Mouse (Mus musculus): Measurements from ENCODE around the gene Palm2. TPM values are rescaled to one million over a fixed set of nuclear protein-coding genes. Genes with fewer than 3 reads are reported as not detected.

The Palm2 gene
- polyA plus RNA-seq, 1 experiment from 2014 or later: 2.7 TPM

DNA sequence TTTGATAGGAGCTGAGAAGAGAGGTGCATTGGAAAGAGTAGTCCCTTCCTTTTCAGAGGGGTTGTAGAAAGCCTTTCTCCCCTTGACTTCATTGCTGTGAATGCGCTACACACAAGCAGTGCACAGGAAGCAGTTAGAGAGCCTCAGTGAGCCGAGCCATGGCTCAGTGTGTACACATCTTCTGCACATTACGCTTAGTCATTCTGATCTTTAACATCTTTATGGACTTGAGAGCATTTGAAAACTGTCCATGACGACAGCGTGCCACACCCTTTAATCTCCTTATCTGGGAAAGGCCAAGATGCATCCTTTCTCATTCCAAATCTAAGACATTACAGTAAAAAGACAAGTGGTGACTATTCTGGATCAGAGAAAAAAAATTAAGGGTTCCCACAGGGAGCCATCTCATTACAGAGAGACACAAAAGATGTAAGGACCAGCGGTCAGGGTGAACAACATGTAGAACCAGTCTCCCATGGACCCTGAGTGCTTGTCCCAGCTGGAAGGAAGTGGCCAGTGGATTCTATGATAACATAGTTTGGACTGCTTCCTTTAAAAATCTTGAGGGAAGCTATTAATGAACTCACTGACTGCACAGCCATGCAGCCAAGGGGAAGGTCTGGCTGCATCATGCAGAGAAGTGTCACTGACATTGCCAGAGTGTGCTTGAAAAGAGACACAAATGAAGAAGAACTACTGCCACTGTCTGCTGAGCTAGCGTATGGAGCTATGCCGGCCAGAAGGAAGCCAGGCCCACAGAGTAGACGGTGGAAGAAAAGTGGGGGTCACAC is 91.4 kb downstream of the Palm2 start:
- no peaks in the 10 kb centered on the region for H3K4me1 ChIP-seq (ENCODE audit: control insufficient read depth, insufficient read depth, low read length)
- no peaks in the 10 kb centered on the region for H3K27me3 ChIP-seq (replicated peaks; ENCODE audit: control insufficient read depth, insufficient read depth, low read length)
- no peak overlapping the region for H3K9ac ChIP-seq (ENCODE audit: low read depth, low read length)
- no peaks in the 10 kb centered on the region for H3K9me3 ChIP-seq (ENCODE audit: control insufficient read depth, low read length)
- 71% methylated on average over 9 of the region's 9 CpGs for WGBS
- H3K27ac ChIP-seq (ENCODE audit: low read length): no peak overlapping the region
- no peak overlapping the region for H3K4me2 ChIP-seq (ENCODE audit: low read depth, low read length)
- no peaks in the 10 kb centered on the region for H3K36me3 ChIP-seq (ENCODE audit: control insufficient read depth, insufficient read depth, low read length)
- H3K4me3 ChIP-seq (ENCODE audit: low read length): no peak overlapping the region
- no peak for ATAC-seq

GRCm38 (mm10) chr4:57528296-57528695 is 94.2 kb downstream of the Palm2 start:
- Histone ChIP-seq H3K27ac (ENCODE audit: low read length) (no peak overlapping the region), H3K9ac (ENCODE audit: low read depth, low read length) (no peak overlapping the region), H3K4me3 (ENCODE audit: low read length) (no peak overlapping the region), H3K4me2 (ENCODE audit: low read depth, low read length) (no peak overlapping the region), H3K36me3 (ENCODE audit: control insufficient read depth, insufficient read depth, low read length) (no peaks in the 10 kb centered on the region), H3K27me3 (replicated peaks; ENCODE audit: control insufficient read depth, insufficient read depth, low read length) (no peaks in the 10 kb centered on the region), H3K9me3 (ENCODE audit: control insufficient read depth, low read length) (no peaks in the 10 kb centered on the region), H3K4me1 (ENCODE audit: control insufficient read depth, insufficient read depth, low read length) (no peaks in the 10 kb centered on the region)
- ATAC-seq: no peak

GRCm38 (mm10) chr4:57533686-57534085 is 99.6 kb downstream of the Palm2 start:
- H3K36me3 ChIP-seq (ENCODE audit: control insufficient read depth, insufficient read depth, low read length): no peaks in the 10 kb centered on the region
- H3K27me3 ChIP-seq (replicated peaks; ENCODE audit: control insufficient read depth, insufficient read depth, low read length): no peaks in the 10 kb centered on the region
- H3K4me3 ChIP-seq (ENCODE audit: low read length): no peak overlapping the region
- H3K27ac ChIP-seq (ENCODE audit: low read length): no peak overlapping the region
- WGBS: 68% methylated on average over 6 of the region's 6 CpGs
- no peak for ATAC-seq
- H3K4me2 ChIP-seq (ENCODE audit: low read depth, low read length): no peak overlapping the region
- no peak overlapping the region for H3K9ac ChIP-seq (ENCODE audit: low read depth, low read length)
- H3K9me3 ChIP-seq (ENCODE audit: control insufficient read depth, low read length): no peaks in the 10 kb centered on the region
- peaks cover 7% of the 10 kb centered on the region for H3K4me1 ChIP-seq (ENCODE audit: control insufficient read depth, insufficient read depth, low read length)

DNA sequence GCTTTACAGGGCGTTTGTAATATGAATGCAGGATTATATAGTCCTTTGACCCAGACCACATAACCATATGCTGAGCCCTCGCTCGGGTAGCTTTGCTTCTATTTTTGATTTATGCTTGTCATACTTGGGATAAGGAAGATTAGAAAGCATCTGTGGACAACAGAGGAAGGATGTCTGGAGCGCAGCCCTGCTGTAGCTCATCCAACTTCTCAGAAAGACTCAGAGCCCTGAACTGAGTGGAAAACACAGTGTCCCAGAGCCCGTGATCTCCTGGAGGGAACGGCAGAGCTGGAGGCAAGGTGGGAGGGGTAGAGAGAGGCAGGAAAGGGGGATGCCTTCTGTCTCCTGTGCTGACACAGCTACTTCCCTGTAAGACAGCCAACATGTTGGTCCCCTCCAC is 100.2 kb downstream of the Palm2 start:
- WGBS: 52% methylated on average over 6 of the region's 6 CpGs
- H3K27ac ChIP-seq (ENCODE audit: low read length): no peak overlapping the region
- ATAC-seq: no peak

GRCm38 (mm10) chr4:57535087-57535486 is 101.0 kb downstream of the Palm2 start:
- Histone ChIP-seq H3K27me3 (replicated peaks; ENCODE audit: control insufficient read depth, insufficient read depth, low read length) (no peaks in the 10 kb centered on the region), H3K27ac (ENCODE audit: low read length) (no peak overlapping the region), H3K4me2 (ENCODE audit: low read depth, low read length) (no peak overlapping the region), H3K9me3 (ENCODE audit: control insufficient read depth, low read length) (no peaks in the 10 kb centered on the region), H3K9ac (ENCODE audit: low read depth, low read length) (no peak overlapping the region), H3K36me3 (ENCODE audit: control insufficient read depth, insufficient read depth, low read length) (no peaks in the 10 kb centered on the region), H3K4me3 (ENCODE audit: low read length) (no peak overlapping the region), H3K4me1 (ENCODE audit: control insufficient read depth, insufficient read depth, low read length) (peaks cover 7% of the 10 kb centered on the region)
- WGBS: 81% methylated on average over 4 of the region's 4 CpGs
- ATAC-seq: no peak

More for the DNA sequence above, 100.2 kb downstream of the Palm2 start:
- Histone ChIP-seq H3K9ac (ENCODE audit: low read depth, low read length) (no peak overlapping the region), H3K36me3 (ENCODE audit: control insufficient read depth, insufficient read depth, low read length) (no peaks in the 10 kb centered on the region), H3K4me1 (ENCODE audit: control insufficient read depth, insufficient read depth, low read length) (peaks cover 7% of the 10 kb centered on the region), H3K27me3 (replicated peaks; ENCODE audit: control insufficient read depth, insufficient read depth, low read length) (no peaks in the 10 kb centered on the region), H3K9me3 (ENCODE audit: control insufficient read depth, low read length) (no peaks in the 10 kb centered on the region), H3K4me3 (ENCODE audit: low read length) (no peak overlapping the region), H3K4me2 (ENCODE audit: low read depth, low read length) (no peak overlapping the region)

GRCm38 (mm10) chr4:57538029-57538688 is 104.1 kb downstream of the Palm2 start:
- Histone ChIP-seq H3K4me2 (ENCODE audit: low read depth, low read length) (no peak overlapping the region), H3K9ac (ENCODE audit: low read depth, low read length) (no peak overlapping the region), H3K27me3 (replicated peaks; ENCODE audit: control insufficient read depth, insufficient read depth, low read length) (no peaks in the 10 kb centered on the region), H3K4me1 (ENCODE audit: control insufficient read depth, insufficient read depth, low read length) (peaks cover 7% of the 10 kb centered on the region), H3K27ac (ENCODE audit: low read length) (peak overlapping the region; percentile 69), H3K4me3 (ENCODE audit: low read length) (no peak overlapping the region), H3K9me3 (ENCODE audit: control insufficient read depth, low read length) (no peaks in the 10 kb centered on the region), H3K36me3 (ENCODE audit: control insufficient read depth, insufficient read depth, low read length) (no peaks in the 10 kb centered on the region)
- ATAC-seq: peak; percentile 64
- WGBS: 19% methylated on average over 4 of the region's 4 CpGs

- 0 out of 2 replicates have a peak overlapping the region, but pooled peaks have one; percentile 40 for H3K9ac ChIP-seq (ENCODE audit: low read depth, low read length)
- peak; percentile 83 for ATAC-seq
Measured at GRCm38 (mm10) chr4:57543692-57544256, 109.7 kb downstream of the Palm2 start.

GRCm38 (mm10) chr4:57547785-57548184 is 113.7 kb downstream of the Palm2 start:
- H3K36me3 ChIP-seq (ENCODE audit: control insufficient read depth, insufficient read depth, low read length): no peaks in the 10 kb centered on the region
- H3K4me3 ChIP-seq (ENCODE audit: low read length): no peak overlapping the region
- no peak for ATAC-seq
- H3K4me1 ChIP-seq (ENCODE audit: control insufficient read depth, insufficient read depth, low read length): peaks cover 3% of the 10 kb centered on the region; the same call in 1 of the 2 replicates
- no peaks in the 10 kb centered on the region for H3K27me3 ChIP-seq (replicated peaks; ENCODE audit: control insufficient read depth, insufficient read depth, low read length)
- no peaks in the 10 kb centered on the region for H3K9me3 ChIP-seq (ENCODE audit: control insufficient read depth, low read length)
- H3K27ac ChIP-seq (ENCODE audit: low read length): no peak overlapping the region
- no peak overlapping the region for H3K9ac ChIP-seq (ENCODE audit: low read depth, low read length)
- 61% methylated on average over 7 of the region's 7 CpGs for whole genome bisulfite sequencing
- no peak overlapping the region for H3K4me2 ChIP-seq (ENCODE audit: low read depth, low read length)

More at GRCm38 (mm10) chr4:57543692-57544256, 109.7 kb downstream of the Palm2 start:
- Histone ChIP-seq H3K27ac (ENCODE audit: low read length) (peak overlapping the region; percentile 49), H3K9me3 (ENCODE audit: control insufficient read depth, low read length) (no peaks in the 10 kb centered on the region), H3K36me3 (ENCODE audit: control insufficient read depth, insufficient read depth, low read length) (no peaks in the 10 kb centered on the region), H3K4me1 (ENCODE audit: control insufficient read depth, insufficient read depth, low read length) (no peaks in the 10 kb centered on the region), H3K27me3 (replicated peaks; ENCODE audit: control insufficient read depth, insufficient read depth, low read length) (no peaks in the 10 kb centered on the region), H3K4me2 (ENCODE audit: low read depth, low read length) (peak overlapping the region; percentile 30; the same call in 1 of the 2 replicates), H3K4me3 (ENCODE audit: low read length) (no peak overlapping the region)
- WGBS: 6% methylated on average over 6 of the region's 6 CpGs

DNA sequence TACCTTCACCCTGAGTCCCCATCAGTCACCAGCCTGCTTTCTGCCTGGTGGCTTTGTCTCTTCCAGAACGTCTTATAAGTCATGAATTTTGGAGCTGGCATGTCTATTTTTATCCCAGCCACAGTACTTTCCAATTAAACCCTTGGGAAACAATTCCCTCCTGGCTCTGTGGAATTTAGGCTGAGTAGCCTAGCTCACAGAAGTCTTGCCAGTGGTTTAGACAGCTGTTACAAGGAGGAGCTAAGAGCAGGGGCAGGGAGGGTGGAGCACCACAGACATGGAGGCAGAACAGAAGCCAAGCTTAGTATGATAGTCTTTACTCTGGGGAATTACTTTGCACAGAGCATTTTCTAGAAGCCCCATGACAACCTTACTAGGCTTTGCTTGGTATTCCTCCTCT is 116.2 kb downstream of the Palm2 start:
- Histone ChIP-seq H3K27ac (ENCODE audit: low read length) (no peak overlapping the region), H3K36me3 (ENCODE audit: control insufficient read depth, insufficient read depth, low read length) (no peaks in the 10 kb centered on the region), H3K4me1 (ENCODE audit: control insufficient read depth, insufficient read depth, low read length) (peaks cover 3% of the 10 kb centered on the region; the same call in 1 of the 2 replicates), H3K4me3 (ENCODE audit: low read length) (no peak overlapping the region), H3K9ac (ENCODE audit: low read depth, low read length) (no peak overlapping the region), H3K4me2 (ENCODE audit: low read depth, low read length) (no peak overlapping the region), H3K9me3 (ENCODE audit: control insufficient read depth, low read length) (no peaks in the 10 kb centered on the region), H3K27me3 (replicated peaks; ENCODE audit: control insufficient read depth, insufficient read depth, low read length) (no peaks in the 10 kb centered on the region)
- no peak for ATAC-seq
- 35% methylated on average over 1 of the region's 1 CpGs for WGBS

Data from intestine, embryonic 16.5 days (tissue).